Mouse (Mus musculus): ENCODE measurements around the gene Gabbr2. TPM values are rescaled to one million over a fixed set of nuclear protein-coding genes. Genes with fewer than 3 reads are reported as not detected.

Gabbr2 gene
- polyA plus RNA-seq, 1 experiment from 2014 or later, result 0.11 TPM

- Histone ChIP-seq H3K27me3 (ENCODE audit: insufficient read depth, low read length) (peaks cover 6% of the 10 kb centered on the region; the same call in 1 of the 2 replicates), H3K36me3 (ENCODE audit: insufficient read depth, low read length) (no peaks in the 10 kb centered on the region), H3K4me1 (ENCODE audit: insufficient read depth, low read length) (no peaks in the 10 kb centered on the region), H3K4me2 (replicated peaks; ENCODE audit: low read depth, low read length) (no peak overlapping the region), H3K9me3 (ENCODE audit: low read length) (peaks cover 7% of the 10 kb centered on the region), H3K4me3 (ENCODE audit: low read length) (no peak overlapping the region), H3K27ac (ENCODE audit: low read length) (no peak overlapping the region), H3K9ac (replicated peaks; ENCODE audit: low read length) (no peak overlapping the region)
- 34% methylated on average over 12 of the region's 12 CpGs for WGBS
- no peak for ATAC-seq (ENCODE audit: low FRiP score, low TSS enrichment)
These were observed 87.5 kb downstream of the Gabbr2 start for GRCm38 (mm10) chr4:46904129-46904528.

DNA sequence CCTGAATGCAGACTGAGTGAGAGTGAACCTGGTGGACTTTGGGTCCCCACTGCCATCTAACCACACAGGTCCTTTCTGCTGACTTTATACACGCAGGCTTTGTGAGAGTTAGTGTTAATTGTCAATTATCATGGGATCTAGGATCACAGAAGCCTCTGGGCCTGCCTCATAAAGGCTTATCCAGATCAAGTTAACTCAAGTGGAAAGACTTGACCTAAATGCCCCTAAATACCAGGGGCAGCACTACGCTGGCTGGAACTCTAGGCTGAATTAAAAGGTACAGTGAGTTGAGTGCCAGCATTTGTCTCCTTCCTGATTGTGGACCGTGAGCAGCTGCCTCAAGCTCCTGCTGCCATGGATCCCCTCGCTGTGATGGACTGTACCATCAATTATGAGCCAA lies 93.1 kb downstream of the Gabbr2 start:
- Histone ChIP-seq H3K9me3 (ENCODE audit: low read length) (no peaks in the 10 kb centered on the region), H3K4me2 (replicated peaks; ENCODE audit: low read depth, low read length) (no peak overlapping the region), H3K4me3 (ENCODE audit: low read length) (no peak overlapping the region), H3K9ac (replicated peaks; ENCODE audit: low read length) (no peak overlapping the region), H3K4me1 (ENCODE audit: insufficient read depth, low read length) (no peaks in the 10 kb centered on the region), H3K27me3 (ENCODE audit: insufficient read depth, low read length) (no peaks in the 10 kb centered on the region), H3K27ac (ENCODE audit: low read length) (no peak overlapping the region), H3K36me3 (ENCODE audit: insufficient read depth, low read length) (no peaks in the 10 kb centered on the region)
- WGBS, result 62% methylated on average over 4 of the region's 4 CpGs
- no peak for ATAC-seq (ENCODE audit: low FRiP score, low TSS enrichment)

- Histone ChIP-seq H3K4me1 (ENCODE audit: insufficient read depth, low read length) (no peaks in the 10 kb centered on the region), H3K27me3 (ENCODE audit: insufficient read depth, low read length) (no peaks in the 10 kb centered on the region), H3K9me3 (ENCODE audit: low read length) (no peaks in the 10 kb centered on the region), H3K9ac (replicated peaks; ENCODE audit: low read length) (no peak overlapping the region), H3K4me2 (replicated peaks; ENCODE audit: low read depth, low read length) (no peak overlapping the region), H3K27ac (ENCODE audit: low read length) (no peak overlapping the region), H3K36me3 (ENCODE audit: insufficient read depth, low read length) (no peaks in the 10 kb centered on the region), H3K4me3 (ENCODE audit: low read length) (no peak overlapping the region)
- ATAC-seq (ENCODE audit: low FRiP score, low TSS enrichment), result no peak
- WGBS, result 59% methylated on average over 18 of the region's 18 CpGs
These were observed 93.9 kb downstream of the Gabbr2 start for GRCm38 (mm10) chr4:46897634-46898399.

- H3K9ac ChIP-seq (replicated peaks; ENCODE audit: low read length), result no peak overlapping the region
- no peaks in the 10 kb centered on the region for H3K4me1 ChIP-seq (ENCODE audit: insufficient read depth, low read length)
- H3K9me3 ChIP-seq (ENCODE audit: low read length), result no peaks in the 10 kb centered on the region
- H3K27me3 ChIP-seq (ENCODE audit: insufficient read depth, low read length), result no peaks in the 10 kb centered on the region
- H3K27ac ChIP-seq (ENCODE audit: low read length), result no peak overlapping the region
- ATAC-seq (ENCODE audit: low FRiP score, low TSS enrichment), result no peak
- no peak overlapping the region for H3K4me2 ChIP-seq (replicated peaks; ENCODE audit: low read depth, low read length)
- 69% methylated on average over 9 of the region's 9 CpGs for WGBS
- no peak overlapping the region for H3K4me3 ChIP-seq (ENCODE audit: low read length)
- H3K36me3 ChIP-seq (ENCODE audit: insufficient read depth, low read length), result no peaks in the 10 kb centered on the region
These were observed 97.5 kb downstream of the Gabbr2 start for GRCm38 (mm10) chr4:46894144-46894543.

- WGBS, result 78% methylated on average over 10 of the region's 10 CpGs
- peaks cover 7% of the 10 kb centered on the region for H3K4me1 ChIP-seq (ENCODE audit: insufficient read depth, low read length)
- no peak overlapping the region for H3K9ac ChIP-seq (replicated peaks; ENCODE audit: low read length)
- H3K4me3 ChIP-seq (ENCODE audit: low read length), result no peak overlapping the region
- no peaks in the 10 kb centered on the region for H3K9me3 ChIP-seq (ENCODE audit: low read length)
- no peak overlapping the region for H3K27ac ChIP-seq (ENCODE audit: low read length)
- ATAC-seq (ENCODE audit: low FRiP score, low TSS enrichment), result no peak
- H3K4me2 ChIP-seq (replicated peaks; ENCODE audit: low read depth, low read length), result no peak overlapping the region
- no peaks in the 10 kb centered on the region for H3K27me3 ChIP-seq (ENCODE audit: insufficient read depth, low read length)
- no peaks in the 10 kb centered on the region for H3K36me3 ChIP-seq (ENCODE audit: insufficient read depth, low read length)
These were observed 102.5 kb downstream of the Gabbr2 start for GRCm38 (mm10) chr4:46889175-46889574.

DNA sequence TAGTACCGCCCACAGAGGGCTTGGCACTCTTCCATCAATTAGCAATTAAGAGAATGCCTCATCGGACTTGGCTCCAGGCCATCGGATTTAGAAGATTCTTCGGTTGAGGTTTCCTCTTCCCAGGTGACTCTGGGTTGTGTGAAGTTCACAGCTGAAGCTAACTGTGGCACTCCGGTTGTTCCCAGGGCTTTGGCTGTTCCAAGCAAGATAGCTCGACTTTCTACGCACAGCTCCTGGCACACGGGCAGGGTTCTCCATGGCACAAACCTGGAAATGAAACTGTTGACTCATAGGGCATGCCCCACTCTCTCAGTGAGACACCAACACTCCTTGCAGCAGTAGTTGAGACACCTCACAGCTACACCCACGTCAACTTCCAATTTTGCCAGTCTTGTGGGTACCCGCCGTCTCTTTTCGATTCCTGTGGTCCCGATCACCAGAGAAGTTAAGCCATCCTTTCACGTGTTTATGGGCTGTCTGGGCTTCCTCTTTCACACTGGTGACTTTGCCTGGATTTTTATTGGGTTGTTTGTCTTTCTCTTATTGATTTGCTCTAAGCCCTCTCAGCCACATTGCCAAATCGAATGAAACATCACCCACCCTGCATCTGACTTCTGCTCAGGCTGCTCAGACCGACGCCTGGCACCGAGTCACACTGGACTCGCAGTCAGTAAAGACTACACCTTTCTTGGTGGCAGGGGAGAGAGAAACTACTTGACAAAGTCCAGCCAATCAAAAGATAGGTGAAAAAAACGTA lies 105.9 kb downstream of the Gabbr2 start:
- H3K4me3 ChIP-seq (ENCODE audit: low read length), result no peak overlapping the region
- no peaks in the 10 kb centered on the region for H3K27me3 ChIP-seq (ENCODE audit: insufficient read depth, low read length)
- no peak overlapping the region for H3K27ac ChIP-seq (ENCODE audit: low read length)
- H3K9me3 ChIP-seq (ENCODE audit: low read length), result no peaks in the 10 kb centered on the region
- ATAC-seq (ENCODE audit: low FRiP score, low TSS enrichment), result no peak
- no peak overlapping the region for H3K9ac ChIP-seq (replicated peaks; ENCODE audit: low read length)
- no peaks in the 10 kb centered on the region for H3K36me3 ChIP-seq (ENCODE audit: insufficient read depth, low read length)
- peaks cover 15% of the 10 kb centered on the region for H3K4me1 ChIP-seq (ENCODE audit: insufficient read depth, low read length)
- no peak overlapping the region for H3K4me2 ChIP-seq (replicated peaks; ENCODE audit: low read depth, low read length)
- 89% methylated on average over 20 of the region's 20 CpGs for WGBS

DNA sequence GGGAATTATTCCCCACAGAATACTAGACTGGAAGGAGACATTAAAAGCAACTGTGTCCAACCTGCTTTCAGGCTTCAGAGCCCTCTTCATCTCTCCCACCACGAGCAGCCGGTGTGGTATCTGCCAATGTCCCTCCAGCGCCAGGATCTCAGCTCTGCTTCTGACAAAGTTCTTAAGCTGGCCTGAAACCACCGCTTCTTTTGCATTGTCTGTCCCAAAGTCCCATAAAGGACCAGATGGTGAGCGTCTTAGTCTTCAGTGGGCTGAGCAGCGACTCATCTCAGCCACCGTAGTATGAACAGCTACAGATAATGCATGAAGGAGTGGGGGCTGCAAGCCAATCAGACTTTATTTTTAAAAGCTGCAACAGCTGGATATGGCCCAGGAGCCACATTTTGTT lies 107.5 kb downstream of the Gabbr2 start:
- Histone ChIP-seq H3K27ac (ENCODE audit: low read length) (no peak overlapping the region), H3K4me2 (replicated peaks; ENCODE audit: low read depth, low read length) (no peak overlapping the region; the same call in 1 of the 2 replicates), H3K9me3 (ENCODE audit: low read length) (no peaks in the 10 kb centered on the region), H3K36me3 (ENCODE audit: insufficient read depth, low read length) (no peaks in the 10 kb centered on the region), H3K27me3 (ENCODE audit: insufficient read depth, low read length) (no peaks in the 10 kb centered on the region), H3K4me3 (ENCODE audit: low read length) (no peak overlapping the region), H3K4me1 (ENCODE audit: insufficient read depth, low read length) (peaks cover 15% of the 10 kb centered on the region), H3K9ac (replicated peaks; ENCODE audit: low read length) (no peak overlapping the region)
- WGBS, result 68% methylated on average over 7 of the region's 7 CpGs
- ATAC-seq (ENCODE audit: low FRiP score, low TSS enrichment), result no peak

GRCm38 (mm10) chr4:46883546-46883945 lies 108.1 kb downstream of the Gabbr2 start:
- Histone ChIP-seq H3K9ac (replicated peaks; ENCODE audit: low read length) (no peak overlapping the region), H3K4me1 (ENCODE audit: insufficient read depth, low read length) (peaks cover 15% of the 10 kb centered on the region), H3K27me3 (ENCODE audit: insufficient read depth, low read length) (no peaks in the 10 kb centered on the region), H3K36me3 (ENCODE audit: insufficient read depth, low read length) (no peaks in the 10 kb centered on the region), H3K27ac (ENCODE audit: low read length) (no peak overlapping the region), H3K4me3 (ENCODE audit: low read length) (no peak overlapping the region), H3K9me3 (ENCODE audit: low read length) (no peaks in the 10 kb centered on the region), H3K4me2 (replicated peaks; ENCODE audit: low read depth, low read length) (no peak overlapping the region)
- 0 out of 2 replicates have a peak, but pooled peaks have one; percentile 27 for ATAC-seq (ENCODE audit: low FRiP score, low TSS enrichment)
- WGBS, result 65% methylated on average over 9 of the region's 9 CpGs

- no peak overlapping the region for H3K27ac ChIP-seq (ENCODE audit: low read length)
- 28% methylated on average over 10 of the region's 10 CpGs for WGBS
- H3K27me3 ChIP-seq (ENCODE audit: insufficient read depth, low read length), result no peaks in the 10 kb centered on the region
- no peak overlapping the region for H3K4me2 ChIP-seq (replicated peaks; ENCODE audit: low read depth, low read length)
- no peak overlapping the region for H3K4me3 ChIP-seq (ENCODE audit: low read length)
- peak; percentile 46; the same call in 1 of the 2 replicates for ATAC-seq (ENCODE audit: low FRiP score, low TSS enrichment)
- H3K36me3 ChIP-seq (ENCODE audit: insufficient read depth, low read length), result no peaks in the 10 kb centered on the region
- H3K4me1 ChIP-seq (ENCODE audit: insufficient read depth, low read length), result peaks cover 15% of the 10 kb centered on the region
- H3K9me3 ChIP-seq (ENCODE audit: low read length), result no peaks in the 10 kb centered on the region
- H3K9ac ChIP-seq (replicated peaks; ENCODE audit: low read length), result no peak overlapping the region
These were observed 108.6 kb downstream of the Gabbr2 start for GRCm38 (mm10) chr4:46883047-46883446.

- no peak for ATAC-seq (ENCODE audit: low FRiP score, low TSS enrichment)
- no peak overlapping the region for H3K4me3 ChIP-seq (ENCODE audit: low read length)
- peaks cover 15% of the 10 kb centered on the region for H3K4me1 ChIP-seq (ENCODE audit: insufficient read depth, low read length)
- no peak overlapping the region for H3K27ac ChIP-seq (ENCODE audit: low read length)
- no peaks in the 10 kb centered on the region for H3K9me3 ChIP-seq (ENCODE audit: low read length)
- H3K4me2 ChIP-seq (replicated peaks; ENCODE audit: low read depth, low read length), result no peak overlapping the region
- H3K27me3 ChIP-seq (ENCODE audit: insufficient read depth, low read length), result no peaks in the 10 kb centered on the region
- H3K9ac ChIP-seq (replicated peaks; ENCODE audit: low read length), result no peak overlapping the region
- 39% methylated on average over 4 of the region's 4 CpGs for WGBS
- no peaks in the 10 kb centered on the region for H3K36me3 ChIP-seq (ENCODE audit: insufficient read depth, low read length)
These were observed 110.4 kb downstream of the Gabbr2 start for GRCm38 (mm10) chr4:46881271-46881670.
